Mouse (Mus musculus) ES-E14 (cell line): ENCODE data around the gene Fth1.

Source experiments
- CHD2 ChIP-seq: IDR thresholded peaks from 2 replicates; pipeline ENCODE4 v1.6.1; 2014; ENCODE audit warnings: mild to moderate bottlenecking, low read depth, low read length, inconsistent platforms
- ZC3H11A ChIP-seq: IDR thresholded peaks from 2 replicates; pipeline ENCODE4 v1.6.1; 2012; ENCODE audit warnings: low read depth, mild to moderate bottlenecking, inconsistent platforms, low read length, borderline replicate concordance
- ZNF384 ChIP-seq: IDR thresholded peaks from 2 replicates; pipeline ENCODE4 v1.6.1; 2012; ENCODE audit warnings: low read depth, low read length, inconsistent platforms

GRCm38 (mm10) chr19:10022414-10023303, 42.3 kb downstream of the Fth1 start:
- TF ChIP-seq ZNF384: no peak
- TF ChIP-seq CHD2: no peak
- TF ChIP-seq ZC3H11A: no peak
